Mouse (Mus musculus) adrenal gland, adult 8-10 months (tissue): ENCODE measurements at regions not wholly inside any gene's neighbourhood (a gene's known extent, or its start where the extent isn't known, plus 50 kb on each side); places are given as distances from the start of the nearest gene placed in this dataset.

Experiments used
- DNase-seq: peaks from one replicate; pipeline ENCODE4 v3.0.0; 2022

DNA sequence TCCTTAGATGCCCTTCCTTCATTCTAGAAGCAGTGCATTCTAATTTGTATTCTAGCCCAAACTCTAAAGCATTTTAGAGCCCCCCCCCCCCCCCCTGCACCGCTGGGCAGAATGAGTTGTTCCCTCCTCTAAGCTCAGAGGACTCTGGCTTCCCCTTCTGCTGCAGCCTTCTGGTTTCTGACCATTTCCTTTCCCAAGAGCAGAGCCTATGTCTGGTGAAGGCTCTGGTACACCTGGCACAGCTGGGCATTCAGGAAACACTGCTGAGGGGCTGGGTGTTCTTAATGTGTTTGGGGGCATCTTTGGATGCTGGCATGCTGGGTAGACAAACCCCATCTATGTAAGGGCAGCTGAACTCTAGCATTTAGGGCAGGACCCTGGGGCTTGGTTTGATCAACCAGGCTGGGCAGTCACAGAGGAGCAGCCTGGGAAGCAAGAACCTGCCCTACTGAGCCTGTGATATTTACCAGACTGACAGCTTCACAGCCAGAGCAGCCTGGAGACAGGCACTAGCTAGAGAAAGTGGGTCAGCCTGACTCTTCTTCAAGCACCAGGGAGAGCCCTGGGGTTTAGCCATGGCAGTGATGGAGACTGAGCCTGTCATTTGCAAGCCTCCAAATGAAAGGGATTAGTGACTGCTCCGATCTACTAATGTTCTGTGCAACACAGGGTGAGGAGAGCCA lies 469.7 kb downstream of the Rps24 start:
- no peak for DNase-seq

DNA sequence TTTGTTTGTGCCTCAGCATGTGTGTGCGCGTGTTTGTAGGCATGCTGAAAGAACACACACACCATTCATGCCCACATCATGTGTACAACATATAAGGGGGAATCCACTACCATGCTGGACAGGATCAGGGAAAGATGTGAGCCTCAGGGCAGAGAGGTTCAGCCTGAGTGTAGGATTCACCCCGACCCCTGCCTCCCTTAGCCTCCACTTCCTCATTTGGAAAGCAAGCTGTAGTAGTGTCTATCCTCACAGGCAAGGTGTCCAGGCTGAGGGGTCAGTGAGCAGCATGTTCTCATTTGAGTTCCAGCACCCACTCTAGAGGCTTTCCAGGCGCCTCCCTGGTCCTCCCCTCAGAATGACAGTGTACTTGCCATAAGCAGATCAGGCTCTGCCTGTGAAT lies 470.5 kb downstream of the Rps24 start:
- no peak for DNase-seq

DNA sequence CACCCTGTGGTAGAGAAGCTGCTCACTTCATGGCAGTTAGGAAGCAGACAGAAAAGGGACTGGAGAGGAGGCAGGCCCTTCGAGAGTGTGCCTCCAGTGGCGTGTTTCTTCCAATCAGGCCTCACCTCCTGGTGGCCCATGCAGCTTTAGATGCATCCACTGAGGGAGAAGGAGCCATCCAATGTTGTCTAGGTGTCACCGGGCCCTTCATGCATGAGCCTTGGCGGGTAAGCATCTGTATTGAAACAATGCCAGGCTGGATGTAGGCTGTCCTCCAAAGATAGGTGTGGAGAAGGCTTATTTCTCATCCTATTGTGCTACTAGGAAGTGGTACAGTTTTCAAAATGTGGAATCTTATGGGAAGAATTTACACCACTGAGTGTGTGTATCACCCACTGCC lies 471.9 kb downstream of the Rps24 start:
- no peak for DNase-seq

DNA sequence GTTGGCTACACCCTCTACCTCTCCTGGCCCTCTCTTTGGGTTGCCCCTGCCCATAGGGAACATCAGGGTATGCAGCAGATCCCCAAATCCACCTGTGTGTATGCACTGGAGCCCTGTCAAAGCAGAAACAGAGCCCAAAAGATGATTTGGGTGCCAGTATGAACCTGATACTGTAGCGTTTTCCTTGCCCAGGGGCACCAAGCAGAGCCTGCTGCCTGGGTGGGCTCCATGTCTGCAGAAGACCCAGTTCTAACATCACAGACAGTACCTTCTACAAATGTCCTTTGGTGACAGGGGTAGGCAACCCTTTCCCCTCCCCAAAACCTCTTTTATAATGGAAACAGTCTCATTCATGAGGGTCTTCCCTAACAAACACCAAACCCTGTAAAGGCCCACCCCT lies 472.5 kb downstream of the Rps24 start:
- DNase-seq = no peak

DNA sequence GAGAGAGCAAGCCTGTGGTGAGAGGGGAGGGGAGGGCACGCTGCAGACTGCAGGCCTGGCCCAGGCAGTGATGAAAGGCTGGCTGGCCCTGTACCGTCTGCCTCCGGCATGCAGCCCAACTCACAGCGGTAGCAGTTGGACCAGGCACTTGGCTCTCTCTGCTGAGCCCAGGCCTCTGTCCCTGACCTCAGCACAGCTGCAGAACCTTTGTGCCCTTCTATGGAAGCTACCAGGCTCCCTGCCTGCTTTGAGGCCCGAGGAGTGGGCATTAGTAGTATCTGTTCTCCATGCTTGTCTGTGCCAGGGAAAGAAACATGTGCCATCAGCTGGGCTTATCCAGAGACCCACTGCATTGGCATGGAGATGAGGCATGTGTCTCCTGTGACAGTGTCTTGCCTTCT lies 473.2 kb downstream of the Rps24 start:
- peak; percentile 55 for DNase-seq

DNA sequence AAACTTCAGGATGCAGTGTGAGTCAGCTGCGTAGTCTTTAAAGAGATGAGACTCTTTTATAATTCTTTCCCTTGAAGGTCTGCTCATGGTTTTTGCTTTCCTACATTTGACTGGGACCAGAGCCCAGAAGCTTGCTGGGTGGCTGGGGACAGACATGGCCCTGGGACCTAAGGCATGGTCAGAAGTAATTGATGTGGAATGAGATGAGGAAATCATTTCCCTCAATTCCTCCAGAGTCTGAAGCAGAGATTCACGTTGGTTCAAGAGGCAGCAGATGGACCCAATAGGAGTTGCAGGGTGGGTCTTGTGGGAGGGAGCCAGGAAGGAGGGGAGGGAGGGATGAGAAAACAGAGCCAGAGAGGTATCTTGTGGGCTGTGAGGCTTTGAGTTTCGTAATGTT lies 473.9 kb downstream of the Rps24 start:
- no peak for DNase-seq

DNA sequence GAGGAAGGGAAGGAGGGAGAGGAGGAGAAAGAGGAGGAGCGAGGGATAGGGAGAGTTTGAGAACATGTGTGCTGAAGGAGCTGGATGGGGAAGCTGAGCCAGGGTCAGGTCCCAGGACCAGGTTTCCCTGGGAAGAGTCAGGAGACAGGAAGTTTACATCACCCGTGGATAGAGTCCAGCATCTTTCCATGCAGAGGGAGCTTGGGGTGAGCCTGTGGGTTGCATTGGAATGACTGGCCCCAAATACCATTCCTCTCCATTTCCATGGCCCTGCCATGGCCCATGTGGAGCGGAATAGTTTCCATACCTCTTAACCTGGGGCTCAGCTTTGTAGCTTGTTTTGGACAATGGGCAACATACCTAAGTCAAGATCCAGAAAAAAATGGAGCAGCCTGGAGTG lies 474.8 kb downstream of the Rps24 start:
- DNase-seq = no peak

DNA sequence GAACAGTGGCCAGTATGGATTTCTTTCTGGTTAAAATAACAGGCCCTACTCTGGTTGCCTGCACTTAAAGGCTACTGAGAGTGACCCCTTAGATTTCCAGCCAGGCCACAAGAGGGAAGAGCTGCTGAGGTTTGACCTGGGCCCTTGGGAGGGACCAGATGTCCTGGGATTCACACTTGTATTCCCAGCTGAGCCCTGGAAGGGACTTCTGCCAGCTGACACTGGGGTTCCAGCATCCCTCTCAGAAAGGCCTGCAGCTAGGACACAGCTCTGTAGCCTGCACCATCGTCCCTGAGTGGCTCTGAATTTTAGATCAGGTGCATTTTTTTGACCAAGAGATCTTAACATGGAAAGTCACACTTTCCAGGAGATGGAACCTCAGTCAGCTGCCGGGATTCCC lies 482.7 kb downstream of the Rps24 start:
- no peak for DNase-seq

DNA sequence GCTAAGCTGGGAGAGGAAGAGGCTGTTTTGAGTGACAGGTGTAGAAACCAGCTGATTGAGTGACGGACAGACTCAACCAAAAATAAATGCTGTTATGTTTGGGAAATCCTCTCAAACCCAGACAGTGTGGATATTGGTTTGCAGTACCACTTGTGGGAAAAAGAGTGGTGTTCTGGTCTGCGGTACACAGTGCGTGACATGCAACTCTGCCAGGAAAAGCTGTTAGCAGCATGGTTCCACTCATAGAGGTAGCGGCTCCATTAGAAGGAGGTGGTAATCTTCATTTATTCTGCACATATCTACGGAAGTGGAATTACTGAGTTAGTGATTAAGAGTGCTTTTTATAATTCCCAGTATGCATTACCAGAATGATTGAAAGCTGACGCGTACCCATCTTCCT lies 485.4 kb downstream of the Rps24 start:
- no peak for DNase-seq

DNA sequence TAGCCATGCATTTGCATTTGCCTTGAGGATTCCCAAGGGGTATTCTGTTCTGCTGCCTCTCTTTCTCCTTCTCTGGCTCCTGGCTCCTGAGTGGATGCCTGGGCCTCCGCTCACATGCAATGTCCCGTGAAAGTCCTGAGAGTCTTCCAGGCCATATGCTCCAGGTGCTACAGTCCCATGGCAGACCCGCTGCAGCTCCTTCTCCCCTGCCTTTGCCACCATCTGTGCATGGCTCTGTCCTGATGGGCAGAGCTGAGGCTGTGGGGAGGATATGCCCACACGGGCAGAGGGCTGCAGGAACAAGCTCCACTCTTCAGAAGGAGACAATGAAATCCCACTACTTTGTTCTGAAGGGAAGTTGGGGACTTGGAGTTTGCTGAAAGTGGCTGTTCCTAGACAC lies 485.9 kb upstream of the Zmiz1 start:
- no peak for DNase-seq

DNA sequence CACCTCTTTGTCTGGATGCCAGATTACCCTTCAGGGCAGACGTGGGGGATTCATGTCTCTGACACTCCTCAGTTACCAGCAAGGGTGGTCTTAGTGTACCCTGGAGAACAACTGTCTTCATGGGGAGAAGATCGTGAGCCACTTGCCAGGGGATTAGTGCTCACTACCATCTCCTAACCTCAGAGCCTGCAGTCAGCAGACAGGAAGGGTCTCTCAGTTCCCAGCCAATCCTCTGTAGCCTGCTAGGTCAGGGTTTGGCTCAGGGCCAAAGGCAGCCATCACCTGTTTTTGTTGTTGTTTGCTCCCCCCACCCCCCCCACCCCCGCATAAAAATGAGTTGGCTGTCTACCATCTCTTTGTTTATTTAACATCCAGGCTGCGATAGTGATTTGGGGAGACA lies 485.4 kb upstream of the Zmiz1 start:
- no peak for DNase-seq

DNA sequence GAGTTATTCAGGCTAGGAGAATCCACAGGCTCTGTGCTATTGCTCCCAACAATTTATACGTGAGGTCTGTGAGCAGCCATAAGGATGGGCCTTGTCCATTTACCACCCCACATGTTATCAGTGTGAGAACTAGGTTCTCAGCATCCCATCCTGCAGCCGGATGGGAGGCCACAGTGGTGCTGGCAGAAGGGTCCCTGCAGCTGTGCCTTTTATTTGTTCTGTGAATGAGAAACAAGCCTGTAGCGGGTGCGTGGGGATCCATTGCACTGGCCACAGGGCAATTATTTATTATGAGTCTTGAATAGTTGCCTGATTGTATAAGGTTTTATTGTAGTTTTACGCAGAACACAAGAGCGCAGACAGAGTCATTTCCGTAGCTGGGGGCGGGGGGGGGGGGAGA lies 476.5 kb upstream of the Zmiz1 start:
- DNase-seq = no peak

DNA sequence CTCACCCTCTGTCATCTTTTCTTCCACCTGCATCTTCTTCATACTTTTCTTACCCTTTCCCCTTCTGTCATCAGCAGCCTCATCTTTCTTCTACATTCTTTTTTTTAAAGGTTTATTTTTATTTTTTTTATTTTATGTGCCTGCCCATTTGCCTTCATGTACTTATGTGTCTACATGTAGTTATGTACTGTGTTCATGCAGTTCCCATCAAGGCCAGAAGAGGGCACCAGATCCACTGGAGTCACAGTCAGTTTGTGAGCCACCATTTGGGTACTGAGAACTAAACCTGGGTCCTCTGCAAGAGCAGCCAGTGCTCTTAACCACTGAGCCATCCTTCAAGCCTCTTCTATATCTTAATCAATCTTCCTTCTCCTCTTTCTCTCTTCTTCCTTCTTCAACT lies 475.7 kb upstream of the Zmiz1 start:
- DNase-seq = no peak

DNA sequence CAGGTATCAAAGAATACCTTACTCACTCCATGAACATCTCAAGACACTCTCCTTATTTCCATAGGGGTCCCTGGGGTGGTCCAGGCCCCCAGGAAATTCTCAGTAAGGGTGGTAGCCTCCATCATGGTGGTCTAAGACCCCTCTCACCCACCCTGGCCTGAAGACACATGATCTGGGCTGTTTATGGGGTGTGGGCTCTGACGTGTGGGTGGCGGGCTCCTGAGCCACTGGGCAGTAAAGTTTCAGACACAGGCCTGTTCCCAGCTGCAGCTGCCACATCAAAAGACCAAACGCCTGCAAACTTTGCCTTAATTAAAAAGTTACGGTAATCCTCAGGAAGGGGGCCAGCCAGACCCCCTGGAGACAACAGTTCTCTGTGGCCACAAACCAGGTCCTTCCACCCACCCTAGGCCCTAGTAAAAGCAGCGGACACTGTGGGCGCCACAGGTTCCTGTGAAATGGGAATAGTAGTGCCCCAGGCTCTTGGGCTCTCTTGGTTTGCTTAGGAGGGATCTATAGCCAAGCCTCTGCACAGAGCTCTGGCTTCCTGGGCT lies 473.1 kb upstream of the Zmiz1 start:
- no peak for DNase-seq

DNA sequence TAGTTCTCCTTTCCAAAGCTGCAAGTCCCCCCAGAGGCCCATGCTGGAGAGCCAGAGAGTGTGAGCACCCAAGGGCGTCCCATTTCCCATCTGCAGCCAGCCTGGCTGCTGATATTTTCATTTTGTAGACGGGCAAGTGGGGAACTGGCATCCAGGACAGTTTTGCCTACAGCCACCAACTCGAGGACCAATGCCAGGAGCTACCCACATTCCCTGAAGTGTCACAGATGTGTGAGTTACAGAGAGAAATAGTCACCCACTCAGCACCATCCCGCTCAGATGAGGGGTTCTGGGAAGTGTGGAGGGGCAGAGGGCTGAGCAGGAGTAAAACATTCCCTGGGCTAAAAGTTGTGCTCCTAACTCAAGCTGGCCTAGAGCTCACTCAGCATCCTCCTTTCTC lies 472.6 kb upstream of the Zmiz1 start:
- no peak for DNase-seq

DNA sequence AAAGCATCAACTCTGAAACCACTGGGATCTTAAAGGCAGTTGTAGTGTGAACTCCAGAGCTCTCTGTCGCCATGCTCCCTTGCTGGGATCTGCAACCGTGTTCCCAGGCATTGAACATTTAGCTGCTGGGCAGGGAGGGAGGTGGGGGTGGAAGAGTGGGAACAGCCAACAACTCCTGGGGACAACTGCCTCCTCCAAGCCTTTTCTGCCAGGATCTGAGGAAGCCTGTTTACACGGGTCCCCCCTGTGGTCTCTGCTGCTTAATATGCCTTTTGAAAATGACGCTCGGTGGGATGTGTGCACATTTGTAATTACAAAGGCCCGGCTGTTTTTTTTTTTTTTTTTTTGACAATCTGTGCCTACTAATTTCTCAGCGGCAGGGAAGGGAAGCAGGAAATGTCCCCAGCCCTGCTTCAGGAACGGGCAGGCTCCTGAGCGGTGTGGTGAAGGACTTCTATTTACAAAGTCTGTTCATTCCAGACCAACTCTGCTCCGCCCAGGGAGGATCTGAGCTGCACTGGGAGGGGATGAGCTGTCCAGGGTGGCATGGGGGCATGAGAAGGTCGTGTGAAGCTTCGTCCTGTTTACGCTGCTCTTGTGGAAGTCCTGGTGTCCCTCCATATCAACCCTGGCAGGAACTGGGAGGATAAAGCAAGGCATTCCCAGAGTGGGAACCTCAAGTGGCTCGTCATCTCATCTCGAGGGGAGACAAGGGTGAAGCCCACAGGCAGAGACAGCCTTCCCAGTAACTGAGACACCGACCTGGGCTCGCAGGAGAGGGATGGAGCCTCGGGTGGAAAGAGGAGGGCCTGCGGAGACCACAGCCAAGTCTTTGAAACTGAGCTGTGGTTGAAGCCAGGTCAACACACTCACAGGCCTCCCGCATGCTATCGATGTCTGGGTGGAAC lies 465.0 kb upstream of the Zmiz1 start:
- no peak for DNase-seq

DNA sequence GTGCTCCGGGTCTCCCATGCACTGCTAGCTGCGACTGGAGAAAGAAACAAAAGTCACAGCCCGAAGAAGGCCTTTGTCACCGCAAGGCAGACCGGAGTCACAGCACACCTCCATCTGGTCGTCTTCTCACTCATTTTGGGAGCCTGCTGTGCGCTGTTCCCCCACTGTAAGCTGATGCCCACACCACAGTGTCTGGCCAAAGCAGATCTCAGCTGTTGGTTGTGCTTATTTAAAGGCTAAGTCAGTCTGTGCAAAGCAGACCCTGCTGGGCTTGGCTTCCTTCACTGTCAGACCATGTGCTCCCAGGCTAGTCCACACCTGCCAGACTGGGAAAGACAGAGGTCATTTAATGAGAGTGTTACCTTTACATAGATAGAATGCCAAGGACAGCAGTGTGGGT lies 463.8 kb upstream of the Zmiz1 start:
- DNase-seq = no peak

DNA sequence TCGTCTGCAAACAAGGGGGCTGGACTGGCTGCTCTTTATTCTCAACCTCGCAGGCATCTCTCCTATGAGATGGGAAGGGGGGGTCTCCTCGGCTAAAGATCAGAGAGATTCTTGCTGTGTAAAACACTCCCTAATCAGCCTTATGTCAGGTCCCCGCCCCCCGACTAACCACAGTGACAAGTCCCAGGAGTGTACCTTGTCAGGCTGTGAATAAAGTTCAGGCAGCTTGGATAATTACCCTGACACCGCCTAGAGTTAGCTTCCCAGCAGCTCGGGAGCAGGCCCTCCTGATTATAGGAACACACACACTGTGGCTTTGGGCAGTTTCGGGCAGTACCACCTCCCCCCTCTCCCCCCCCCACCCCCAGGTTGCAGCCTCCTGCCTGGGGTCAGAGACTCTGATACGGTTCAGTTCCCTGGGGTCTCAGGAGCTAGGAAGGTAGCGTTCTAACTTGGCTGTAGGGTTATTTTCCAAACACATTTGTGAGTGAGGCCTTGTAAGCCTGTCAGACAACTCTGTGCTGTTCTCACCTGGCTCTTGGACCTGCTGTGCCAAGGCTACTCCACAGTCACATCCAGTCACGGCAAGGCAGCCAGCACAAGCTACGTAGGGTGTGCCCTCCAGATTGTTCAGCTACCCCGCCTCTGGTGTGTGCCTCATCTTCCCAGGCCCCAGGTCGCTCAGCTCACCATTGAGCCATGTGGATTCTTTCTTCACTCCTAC lies 461.0 kb upstream of the Zmiz1 start:
- DNase-seq = no peak

DNA sequence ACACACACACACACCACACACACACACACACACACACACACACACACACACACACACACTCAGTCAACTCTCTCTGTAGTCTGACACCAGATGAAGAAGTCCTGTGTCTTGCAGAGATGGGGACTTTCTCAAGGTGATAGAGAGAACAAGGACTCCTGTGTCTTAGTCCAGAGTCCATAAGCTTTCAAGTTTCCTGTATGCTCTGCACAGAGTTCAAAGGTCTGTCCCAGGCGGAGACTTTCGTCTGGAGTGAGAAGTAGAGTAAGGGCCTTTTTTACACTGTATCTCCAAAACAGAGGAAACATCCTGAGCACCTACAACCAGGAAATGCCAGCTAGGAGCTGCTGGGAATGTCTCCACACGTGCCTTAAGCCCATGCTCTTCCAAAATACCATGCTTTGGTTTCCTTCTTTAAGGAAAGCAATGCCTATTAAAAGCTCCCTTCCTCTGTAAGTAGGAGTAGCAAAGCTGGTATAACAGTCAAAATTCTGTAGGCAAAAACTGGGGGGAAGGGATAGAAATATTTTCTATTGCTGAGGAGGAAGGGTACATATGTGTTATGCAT lies 459.9 kb upstream of the Zmiz1 start:
- DNase-seq = no peak

DNA sequence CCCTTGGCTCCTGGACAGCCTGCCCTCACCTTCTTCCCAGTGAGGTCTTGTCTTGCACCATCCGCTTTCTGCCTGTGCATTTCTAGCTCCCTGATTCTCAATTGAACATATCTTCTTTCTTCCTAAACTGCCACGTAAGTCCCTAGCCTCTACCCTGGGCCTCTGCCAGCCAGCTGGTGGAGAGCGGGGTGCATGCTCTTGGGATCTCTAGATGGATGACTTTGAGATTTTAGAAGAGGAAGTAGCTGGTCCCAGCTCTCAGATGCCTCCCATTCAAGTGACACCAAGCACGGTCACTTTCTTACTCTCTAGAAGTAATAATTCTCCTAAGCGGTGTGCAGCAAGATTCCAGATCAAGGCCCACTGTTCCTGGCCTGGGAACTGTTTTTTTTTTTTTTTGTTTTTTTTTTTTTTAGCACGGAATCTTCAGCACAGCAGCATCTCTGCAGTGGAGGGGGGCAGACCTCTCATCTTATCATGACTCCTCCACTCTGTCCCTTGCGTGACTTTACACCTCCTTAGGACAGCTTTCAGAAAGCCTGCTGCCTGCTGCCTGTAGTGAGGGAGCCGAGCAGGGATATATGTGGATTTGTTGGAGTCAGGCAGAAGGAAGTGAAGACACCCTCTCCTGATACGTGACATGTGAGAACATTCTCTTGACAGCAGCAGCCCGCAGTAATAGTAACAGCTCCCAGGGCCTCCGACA lies 453.6 kb upstream of the Zmiz1 start:
- no peak for DNase-seq

DNA sequence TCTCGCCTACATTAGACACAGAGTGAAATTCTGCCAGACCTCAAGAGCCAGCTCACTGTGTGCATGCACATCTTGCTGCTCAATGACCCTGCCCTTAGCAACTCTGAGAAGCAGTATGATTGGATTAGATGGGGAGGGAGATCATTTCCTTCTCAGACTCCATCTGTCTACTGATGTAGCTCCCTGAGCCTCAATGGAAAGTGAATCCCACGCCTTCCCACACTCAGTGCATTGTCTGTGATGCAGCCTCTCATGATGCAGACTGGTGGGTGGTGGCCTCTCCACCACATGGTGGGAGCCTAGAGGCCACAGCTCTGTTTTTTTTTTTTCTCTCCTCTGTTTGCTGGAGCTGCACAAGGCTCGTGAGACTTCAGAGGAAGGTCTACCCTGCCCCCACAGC lies 447.1 kb upstream of the Zmiz1 start:
- no peak for DNase-seq
